Mouse (Mus musculus): ENCODE measurements around the gene Dus2. TPM values are rescaled to one million over a fixed set of nuclear protein-coding genes. Genes with fewer than 3 reads are reported as not detected.
A peak's percentile ranks its signal among the peaks of the same experiment; 100 is the strongest.

The Dus2 gene
- polyA plus RNA-seq, 1 experiment from 2014 or later: 18.4 TPM

- H3K27me3 ChIP-seq (ENCODE audit: control insufficient read depth, insufficient read depth, low read depth, low read length): no peaks in the 10 kb centered on the region
- H3K36me3 ChIP-seq (ENCODE audit: control insufficient read depth, insufficient read depth, low read length): peaks cover 2% of the 10 kb centered on the region; the same call in 1 of the 2 replicates
- H3K27ac ChIP-seq (ENCODE audit: low read length): no peak overlapping the region
- no peaks in the 10 kb centered on the region for H3K9me3 ChIP-seq (ENCODE audit: control insufficient read depth, low read length)
- no peak overlapping the region for H3K9ac ChIP-seq (ENCODE audit: low read length)
- H3K4me3 ChIP-seq (ENCODE audit: low read length): no peak overlapping the region
- peaks cover 15% of the 10 kb centered on the region for H3K4me1 ChIP-seq (replicated peaks; ENCODE audit: control insufficient read depth, insufficient read depth, low read length)
- no peak overlapping the region for H3K4me2 ChIP-seq (ENCODE audit: low read depth, low read length)
- no peak for ATAC-seq (ENCODE audit: low read depth)
- WGBS: 77% methylated on average over 14 of the region's 14 CpGs
Measured at GRCm38 (mm10) chr8:105961101-105961500, 30.0 kb upstream of the Dus2 start.

DNA sequence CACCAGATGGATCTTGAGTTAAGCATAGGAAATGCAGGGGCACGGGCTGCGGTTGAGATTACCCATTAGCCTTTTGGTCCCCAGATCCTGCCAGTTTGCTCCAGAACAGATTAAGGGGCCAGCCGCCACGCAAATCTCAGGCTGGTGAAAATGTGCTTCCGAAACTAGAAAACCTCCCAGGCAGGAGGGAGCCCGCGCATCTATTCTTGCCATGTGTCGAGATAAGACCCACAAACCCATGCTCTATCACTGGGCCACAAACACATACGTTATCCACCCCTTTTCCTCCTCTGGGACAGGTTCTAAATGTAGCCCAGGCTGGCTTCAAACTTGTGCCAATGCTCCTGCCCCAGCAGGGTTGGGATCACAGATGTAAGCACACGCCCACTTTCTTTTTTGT is 29.6 kb upstream of the Dus2 start:
- no peak for ATAC-seq (ENCODE audit: low read depth)
- Histone ChIP-seq H3K27me3 (ENCODE audit: control insufficient read depth, insufficient read depth, low read depth, low read length) (no peaks in the 10 kb centered on the region), H3K4me2 (ENCODE audit: low read depth, low read length) (no peak overlapping the region), H3K27ac (ENCODE audit: low read length) (no peak overlapping the region), H3K4me3 (ENCODE audit: low read length) (no peak overlapping the region), H3K4me1 (replicated peaks; ENCODE audit: control insufficient read depth, insufficient read depth, low read length) (peaks cover 19% of the 10 kb centered on the region), H3K9ac (ENCODE audit: low read length) (no peak overlapping the region), H3K9me3 (ENCODE audit: control insufficient read depth, low read length) (no peaks in the 10 kb centered on the region), H3K36me3 (ENCODE audit: control insufficient read depth, insufficient read depth, low read length) (peaks cover 2% of the 10 kb centered on the region; the same call in 1 of the 2 replicates)
- 88% methylated on average over 10 of the region's 10 CpGs for WGBS

- no peak for ATAC-seq (ENCODE audit: low read depth)
- Histone ChIP-seq H3K27me3 (ENCODE audit: control insufficient read depth, insufficient read depth, low read depth, low read length) (no peaks in the 10 kb centered on the region), H3K9me3 (ENCODE audit: control insufficient read depth, low read length) (no peaks in the 10 kb centered on the region), H3K27ac (ENCODE audit: low read length) (peak overlapping the region; percentile 92), H3K4me3 (ENCODE audit: low read length) (peak overlapping the region; percentile 91), H3K36me3 (ENCODE audit: control insufficient read depth, insufficient read depth, low read length) (0 out of 2 replicates have a peak, but pooled peaks cover 2% of the 10 kb centered on the region), H3K4me1 (replicated peaks; ENCODE audit: control insufficient read depth, insufficient read depth, low read length) (peaks cover 28% of the 10 kb centered on the region), H3K9ac (ENCODE audit: low read length) (peak overlapping the region; percentile 93), H3K4me2 (ENCODE audit: low read depth, low read length) (peak overlapping the region; percentile 60)
- WGBS: 42% methylated on average over 12 of the region's 12 CpGs
Measured at GRCm38 (mm10) chr8:105964506-105965265, 26.5 kb upstream of the Dus2 start.

DNA sequence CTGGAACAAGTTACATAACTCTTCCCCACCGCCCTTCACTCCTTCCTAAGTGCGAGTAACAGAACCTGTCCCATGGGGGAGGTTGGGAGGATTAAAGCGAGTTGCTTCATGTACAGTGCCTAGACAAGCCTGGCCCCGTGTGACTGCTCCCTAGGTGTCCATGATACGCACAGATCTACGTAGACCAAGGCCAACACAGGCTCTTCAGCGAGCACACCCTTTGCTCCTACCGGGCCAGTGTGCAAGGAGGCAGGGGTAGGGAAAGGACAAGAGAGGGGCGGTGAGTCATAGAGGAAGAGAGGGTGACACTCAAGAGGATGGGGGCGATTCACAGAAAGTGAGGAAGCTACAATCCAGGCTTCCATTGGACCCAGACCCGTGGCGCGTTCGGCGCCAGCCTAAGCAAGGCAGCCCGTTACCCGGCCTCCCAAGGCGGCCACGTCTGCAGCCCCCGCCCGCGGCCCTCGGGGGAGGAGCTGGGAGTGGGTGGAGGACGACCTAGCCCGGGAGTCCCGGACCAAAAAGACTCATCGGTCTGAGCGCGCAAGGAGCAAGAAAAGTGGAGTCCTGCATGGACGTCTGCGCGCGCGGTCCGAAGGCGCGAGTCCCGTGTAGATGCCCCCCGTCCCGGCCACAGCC is 25.8 kb upstream of the Dus2 start:
- H3K9me3 ChIP-seq (ENCODE audit: control insufficient read depth, low read length): no peaks in the 10 kb centered on the region
- ATAC-seq (ENCODE audit: low read depth): peak; percentile 72
- under 1% methylated on average over 40 of the region's 40 CpGs for WGBS
- peak overlapping the region; percentile 91 for H3K4me3 ChIP-seq (ENCODE audit: low read length)
- 0 out of 2 replicates have a peak, but pooled peaks cover 2% of the 10 kb centered on the region for H3K36me3 ChIP-seq (ENCODE audit: control insufficient read depth, insufficient read depth, low read length)
- H3K27me3 ChIP-seq (ENCODE audit: control insufficient read depth, insufficient read depth, low read depth, low read length): no peaks in the 10 kb centered on the region
- peak overlapping the region; percentile 92 for H3K27ac ChIP-seq (ENCODE audit: low read length)
- H3K4me1 ChIP-seq (replicated peaks; ENCODE audit: control insufficient read depth, insufficient read depth, low read length): peaks cover 28% of the 10 kb centered on the region
- peak overlapping the region; percentile 60 for H3K4me2 ChIP-seq (ENCODE audit: low read depth, low read length)
- peak overlapping the region; percentile 93 for H3K9ac ChIP-seq (ENCODE audit: low read length)

DNA sequence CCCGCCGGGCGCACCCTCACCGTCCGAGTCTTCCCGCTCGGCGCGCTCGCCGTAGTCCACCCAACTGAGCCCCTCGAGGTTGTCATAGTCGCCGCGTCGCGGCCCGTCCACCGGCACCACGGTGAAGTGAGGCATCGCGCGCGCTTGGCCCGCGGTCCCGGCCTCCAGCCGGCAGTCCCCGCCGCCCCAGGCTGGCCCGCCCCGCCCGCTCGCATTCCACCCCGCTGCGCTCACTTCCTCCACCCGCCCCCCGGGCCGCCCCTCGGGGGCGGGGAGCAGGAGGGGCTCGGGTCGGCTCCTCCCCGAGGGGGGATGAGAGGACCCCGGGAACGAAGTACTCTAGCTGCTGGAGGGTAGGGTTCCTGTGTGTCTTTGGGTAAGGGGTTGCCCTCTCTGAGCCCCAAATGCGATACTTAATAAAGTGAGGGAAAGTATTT is 25.2 kb upstream of the Dus2 start, which contains the start of gene Slc12a4:
TSS of gene Slc12a4 (minus strand) at position 193 of the 437 bp plus-strand sequence.
- Histone ChIP-seq H3K36me3 (ENCODE audit: control insufficient read depth, insufficient read depth, low read length) (no peaks in the 10 kb centered on the region), H3K27me3 (ENCODE audit: control insufficient read depth, insufficient read depth, low read depth, low read length) (no peaks in the 10 kb centered on the region), H3K4me2 (ENCODE audit: low read depth, low read length) (peak within 1 kb of the TSS; percentile 60), H3K4me1 (replicated peaks; ENCODE audit: control insufficient read depth, insufficient read depth, low read length) (peaks cover 28% of the 10 kb centered on the region), H3K4me3 (ENCODE audit: low read length) (peak within 1 kb of the TSS; percentile 91), H3K27ac (ENCODE audit: low read length) (peak within 1 kb of the TSS; percentile 92), H3K9me3 (ENCODE audit: control insufficient read depth, low read length) (no peaks in the 10 kb centered on the region), H3K9ac (ENCODE audit: low read length) (peak within 1 kb of the TSS; percentile 93)
- under 1% methylated on average over 34 of the region's 47 CpGs for WGBS
- peak; percentile 95 for ATAC-seq (ENCODE audit: low read depth)

GRCm38 (mm10) chr8:105966692-105967311 is 24.3 kb upstream of the Dus2 start:
- peak overlapping the region; percentile 60 for H3K4me2 ChIP-seq (ENCODE audit: low read depth, low read length)
- no peaks in the 10 kb centered on the region for H3K9me3 ChIP-seq (ENCODE audit: control insufficient read depth, low read length)
- H3K27ac ChIP-seq (ENCODE audit: low read length): peak overlapping the region; percentile 41
- WGBS: 7% methylated on average over 19 of the region's 19 CpGs
- peak overlapping the region; percentile 21 for H3K9ac ChIP-seq (ENCODE audit: low read length)
- H3K4me1 ChIP-seq (replicated peaks; ENCODE audit: control insufficient read depth, insufficient read depth, low read length): peaks cover 28% of the 10 kb centered on the region
- peak overlapping the region; percentile 91 for H3K4me3 ChIP-seq (ENCODE audit: low read length)
- no peaks in the 10 kb centered on the region for H3K27me3 ChIP-seq (ENCODE audit: control insufficient read depth, insufficient read depth, low read depth, low read length)
- H3K36me3 ChIP-seq (ENCODE audit: control insufficient read depth, insufficient read depth, low read length): no peaks in the 10 kb centered on the region
- peak; percentile 72 for ATAC-seq (ENCODE audit: low read depth)

DNA sequence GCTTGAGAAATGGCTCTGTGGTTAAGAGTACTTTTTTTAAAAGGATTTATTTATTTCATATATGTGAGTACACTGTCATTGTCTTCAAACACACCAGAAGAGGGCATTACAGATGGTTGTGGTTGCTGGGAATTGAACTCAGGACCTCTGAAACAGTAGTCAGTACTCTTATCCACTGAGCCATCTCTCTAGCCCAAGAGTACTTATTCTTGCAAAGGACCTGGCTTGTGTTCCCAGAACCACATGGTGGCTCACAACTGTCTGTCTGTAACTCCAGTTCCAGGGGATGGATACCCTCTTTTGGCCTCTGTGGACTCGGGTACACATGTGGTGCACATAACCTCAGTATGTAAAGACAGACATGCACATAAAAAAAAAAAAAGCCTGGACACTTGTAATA is 21.8 kb upstream of the Dus2 start:
- H3K36me3 ChIP-seq (ENCODE audit: control insufficient read depth, insufficient read depth, low read length): no peaks in the 10 kb centered on the region
- no peak for ATAC-seq (ENCODE audit: low read depth)
- H3K4me3 ChIP-seq (ENCODE audit: low read length): no peak overlapping the region
- whole genome bisulfite sequencing: 59% methylated on average over 1 of the region's 1 CpGs
- H3K4me1 ChIP-seq (replicated peaks; ENCODE audit: control insufficient read depth, insufficient read depth, low read length): peaks cover 21% of the 10 kb centered on the region
- no peak overlapping the region for H3K9ac ChIP-seq (ENCODE audit: low read length)
- H3K27ac ChIP-seq (ENCODE audit: low read length): no peak overlapping the region
- no peaks in the 10 kb centered on the region for H3K27me3 ChIP-seq (ENCODE audit: control insufficient read depth, insufficient read depth, low read depth, low read length)
- H3K9me3 ChIP-seq (ENCODE audit: control insufficient read depth, low read length): no peaks in the 10 kb centered on the region
- H3K4me2 ChIP-seq (ENCODE audit: low read depth, low read length): no peak overlapping the region

DNA sequence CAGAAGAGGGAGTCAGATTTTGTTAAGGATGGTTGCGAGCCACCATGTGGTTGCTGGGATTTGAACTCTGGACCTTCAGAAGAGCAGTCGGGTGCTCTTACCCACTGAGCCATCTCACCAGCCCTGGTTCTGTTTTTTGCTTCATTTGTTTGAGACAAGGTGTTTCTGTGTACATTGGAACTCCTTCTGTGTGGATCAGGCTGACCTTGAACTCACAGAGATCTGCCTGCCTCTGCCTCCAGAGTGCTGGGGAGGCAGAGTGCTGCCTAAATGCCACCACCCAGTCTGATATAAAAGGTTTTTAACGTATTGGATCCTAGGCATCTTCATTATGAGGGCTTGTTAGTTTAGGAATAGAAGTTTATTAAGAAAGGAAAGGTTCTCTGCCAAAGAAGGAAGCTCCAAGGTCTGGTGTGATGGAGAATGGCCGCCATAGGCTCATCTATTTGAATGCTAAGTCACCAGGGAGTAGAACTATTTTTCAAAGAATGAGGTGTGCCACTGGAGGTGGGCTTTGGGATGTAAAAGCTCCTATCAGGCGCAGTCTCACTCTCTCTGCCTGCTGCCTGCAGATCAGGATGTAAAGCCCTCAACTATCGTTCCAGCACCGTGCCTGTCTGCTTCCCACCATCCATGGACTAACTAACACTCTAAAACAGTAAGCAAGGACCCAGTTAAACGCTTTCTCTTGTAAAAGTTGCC is 20.0 kb upstream of the Dus2 start:
- no peaks in the 10 kb centered on the region for H3K27me3 ChIP-seq (ENCODE audit: control insufficient read depth, insufficient read depth, low read depth, low read length)
- peaks cover 13% of the 10 kb centered on the region for H3K4me1 ChIP-seq (replicated peaks; ENCODE audit: control insufficient read depth, insufficient read depth, low read length)
- 73% methylated on average over 8 of the region's 8 CpGs for WGBS
- no peak for ATAC-seq (ENCODE audit: low read depth)
- no peak overlapping the region for H3K4me2 ChIP-seq (ENCODE audit: low read depth, low read length)
- H3K9ac ChIP-seq (ENCODE audit: low read length): no peak overlapping the region
- H3K36me3 ChIP-seq (ENCODE audit: control insufficient read depth, insufficient read depth, low read length): no peaks in the 10 kb centered on the region
- no peak overlapping the region for H3K4me3 ChIP-seq (ENCODE audit: low read length)
- H3K9me3 ChIP-seq (ENCODE audit: control insufficient read depth, low read length): no peaks in the 10 kb centered on the region
- H3K27ac ChIP-seq (ENCODE audit: low read length): no peak overlapping the region

All from lung, embryonic 16.5 days (tissue).